Mouse (Mus musculus): Measurements from ENCODE around the gene Pou2f3.

Pou2f3 gene

DNA sequence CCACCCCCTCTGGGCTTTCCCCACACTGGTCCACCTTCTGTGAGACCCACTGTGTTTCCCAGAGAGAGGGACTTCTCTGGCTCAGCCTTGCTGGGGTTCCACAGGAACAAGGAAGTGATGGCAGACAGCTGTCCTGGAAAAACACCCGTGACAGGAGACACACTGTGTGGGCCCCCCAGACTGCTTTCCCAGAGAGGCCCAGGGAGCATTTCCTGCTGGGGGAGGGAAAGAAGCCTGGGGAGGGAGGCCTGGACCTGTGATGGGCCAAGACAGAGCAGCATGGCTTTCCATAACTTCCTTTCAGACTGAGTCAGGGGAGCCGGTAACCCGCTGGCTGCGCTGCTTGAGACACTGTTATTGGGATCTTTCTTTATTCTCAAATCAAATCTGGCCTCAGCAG, 20.7 kb upstream of the Pou2f3 start:
- no peak for DNase-seq

- DNase-seq = no peak
Observed at GRCm38 (mm10) chr9:43229962-43230361, 19.8 kb upstream of the Pou2f3 start.

- no peak for DNase-seq
Observed at GRCm38 (mm10) chr9:43229398-43229895, 19.3 kb upstream of the Pou2f3 start.

DNA sequence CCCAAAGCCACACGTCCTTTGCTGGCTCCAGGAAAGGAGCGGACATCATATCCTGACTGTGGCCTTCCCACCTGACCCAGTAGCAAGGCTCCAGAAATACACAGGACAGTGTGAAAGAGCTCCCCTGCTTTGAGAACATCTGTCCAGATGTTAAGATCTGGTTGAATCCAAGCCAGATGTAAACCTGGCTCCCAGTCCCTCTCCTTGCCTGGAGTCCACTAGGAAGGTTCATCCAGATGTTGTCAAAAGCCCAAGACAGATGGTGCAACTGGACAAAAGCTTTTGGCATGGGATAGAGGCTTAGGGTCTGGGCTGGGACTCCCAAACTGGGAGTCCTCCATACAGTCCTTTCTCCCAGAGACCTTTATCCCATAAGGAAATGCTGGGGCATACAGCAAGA, 18.6 kb upstream of the Pou2f3 start:
- DNase-seq = no peak

GRCm38 (mm10) chr9:43227626-43228025, 17.5 kb upstream of the Pou2f3 start:
- no peak for DNase-seq

DNA sequence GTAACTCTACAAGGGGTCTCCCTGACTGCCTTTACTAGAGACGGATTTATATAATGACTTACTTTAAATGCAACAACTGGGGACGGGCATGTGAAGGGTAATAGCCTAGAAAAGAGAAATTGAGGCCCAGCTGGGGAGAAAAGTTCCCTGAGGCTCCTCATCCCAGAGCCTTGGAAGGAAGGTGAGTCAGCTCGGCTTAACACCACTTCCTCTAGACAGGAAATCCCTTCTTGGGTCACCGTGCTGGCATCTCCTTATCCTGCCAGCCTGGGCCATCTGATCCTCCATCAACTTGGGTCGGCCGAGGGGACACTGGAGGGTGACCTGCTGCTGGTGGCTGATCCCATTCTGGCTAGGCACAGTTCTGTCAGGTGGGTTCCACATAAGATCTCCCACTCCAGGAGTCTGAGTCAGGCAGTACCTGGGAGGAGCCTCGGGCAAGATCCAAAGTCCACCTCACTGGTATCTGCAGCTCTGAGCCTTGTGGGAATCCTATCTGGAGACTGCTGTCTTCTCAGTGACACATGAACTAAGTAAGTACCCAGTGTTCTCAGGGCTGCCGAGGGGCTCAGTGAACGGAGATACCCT, 16.5 kb upstream of the Pou2f3 start:
- DNase-seq = no peak

- DNase-seq = no peak
Observed at GRCm38 (mm10) chr9:43225481-43225880, 15.3 kb upstream of the Pou2f3 start.

DNA sequence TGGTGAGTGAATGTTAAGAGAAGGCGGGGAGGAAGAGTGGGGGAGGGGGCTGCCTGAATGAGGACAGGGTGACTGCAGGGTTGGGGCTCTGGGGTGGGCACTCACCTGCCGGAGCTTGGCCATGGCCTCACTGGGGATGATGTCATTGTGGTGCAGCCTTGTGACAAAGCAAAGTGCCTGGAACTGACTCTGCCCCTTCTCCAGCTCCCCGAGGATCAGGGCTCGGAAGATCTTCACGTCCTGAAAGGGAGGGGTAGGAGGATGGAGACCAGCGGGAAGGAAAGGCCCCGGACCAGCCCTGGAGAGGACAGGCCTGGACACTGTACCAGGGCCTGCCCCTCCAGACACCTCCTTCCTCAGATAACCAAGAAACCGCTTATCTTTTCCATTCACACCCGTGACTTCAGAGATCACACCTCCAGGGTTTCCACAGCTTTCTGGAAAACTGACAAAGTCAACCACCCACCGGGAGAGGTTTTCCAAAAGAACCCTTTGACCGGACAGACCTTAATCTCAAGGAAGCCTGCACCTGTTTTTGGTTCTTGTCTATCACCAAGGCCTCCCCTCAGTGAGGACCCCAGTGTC, 14.7 kb upstream of the Pou2f3 start:
- DNase-seq = no peak

GRCm38 (mm10) chr9:43222429-43222715, 12.2 kb upstream of the Pou2f3 start:
- DNase-seq = no peak

DNA sequence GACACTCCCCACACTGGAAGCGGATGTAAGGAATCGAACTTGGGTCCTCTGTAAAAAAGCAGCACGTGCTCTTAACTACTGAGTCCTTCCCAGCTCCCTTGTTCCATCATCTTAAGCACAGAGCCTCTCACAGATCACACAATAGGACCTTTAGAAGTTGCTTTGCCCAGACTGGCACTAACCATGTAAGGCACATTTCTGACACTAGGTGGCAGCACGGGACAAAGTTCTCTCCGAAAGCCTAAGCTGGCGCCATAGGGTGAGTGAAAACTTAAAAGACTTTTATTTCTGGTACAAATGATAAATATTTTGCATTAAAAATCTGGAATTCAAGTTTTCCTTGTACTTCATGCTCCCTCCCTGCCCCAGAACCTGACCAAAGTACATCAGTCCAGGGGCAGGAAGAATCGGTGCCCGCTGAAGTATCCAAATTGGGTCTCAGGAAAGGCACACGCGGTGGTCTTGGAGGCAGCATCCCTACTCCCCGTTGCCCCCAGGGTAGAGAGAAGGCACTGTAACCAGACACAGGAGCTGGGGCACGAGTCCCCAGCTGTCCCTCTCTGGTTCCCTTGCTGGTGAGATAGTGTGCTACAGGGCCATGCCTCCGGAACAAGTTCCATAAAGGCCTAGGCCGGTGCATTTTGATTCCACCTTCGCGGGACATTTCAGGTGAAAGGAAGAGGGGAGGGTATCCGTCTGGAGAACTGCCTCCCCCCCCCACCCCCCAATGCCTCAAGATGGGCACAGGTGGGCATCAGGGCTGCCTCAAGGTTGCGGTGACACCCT, 11.7 kb upstream of the Pou2f3 start:
- DNase-seq = peak; percentile 76

- no peak for DNase-seq
Observed at GRCm38 (mm10) chr9:43210771-43211450, 742 bp upstream of the Pou2f3 start.

DNA sequence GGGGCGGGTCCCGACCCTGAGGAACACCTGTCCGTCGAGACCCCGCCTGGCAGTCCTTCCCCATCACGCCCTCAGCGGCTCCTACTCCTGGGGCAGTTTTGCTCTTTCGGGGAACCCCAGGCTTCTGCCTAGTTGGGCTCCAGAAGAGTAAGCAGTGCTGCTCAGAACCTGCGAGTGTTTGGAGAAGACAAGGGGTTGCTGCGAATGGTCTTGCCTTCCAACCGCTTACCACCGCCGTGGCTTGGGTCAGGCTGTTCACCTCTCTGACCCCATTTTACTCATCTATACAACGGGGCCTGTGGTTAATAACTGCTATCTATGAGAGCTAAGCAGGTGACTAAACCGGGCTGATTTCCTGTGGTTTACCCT, 4.2 kb downstream of the Pou2f3 start:
- DNase-seq = no peak

DNA sequence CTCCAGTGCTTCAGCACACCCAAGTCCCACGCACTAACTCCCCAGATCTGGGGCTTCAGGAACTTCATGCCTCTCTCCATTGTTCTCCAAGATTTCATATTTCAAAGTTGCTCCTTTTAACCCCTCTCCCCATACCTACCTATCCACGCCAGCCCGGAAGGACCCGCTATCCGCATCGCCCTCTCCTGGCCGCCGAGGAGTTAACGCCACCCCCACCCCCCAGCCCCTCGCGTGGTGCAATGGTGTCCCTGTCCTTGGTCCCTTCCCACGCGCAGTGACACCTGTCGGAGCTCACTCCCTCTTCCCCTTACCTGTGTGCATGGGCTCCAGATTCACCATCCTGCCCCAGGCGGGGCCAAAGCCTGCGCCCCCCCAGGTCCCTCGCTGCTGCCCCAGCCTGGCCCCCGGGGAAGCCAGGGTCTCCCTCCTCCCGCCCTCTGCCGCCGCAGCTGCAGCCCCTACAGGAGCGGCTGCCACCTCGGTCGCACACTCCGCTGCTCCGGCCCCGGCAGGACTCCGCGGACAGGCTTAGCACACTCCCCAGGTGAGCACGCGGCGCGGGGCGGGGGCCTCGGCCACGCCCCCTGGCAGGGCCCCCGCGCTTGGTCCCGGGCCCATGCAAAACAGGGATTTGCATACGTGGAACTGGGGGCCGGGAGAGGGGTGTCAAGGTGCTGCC, 4.7 kb downstream of the Pou2f3 start:
- DNase-seq = no peak

- DNase-seq = no peak
Observed at GRCm38 (mm10) chr9:43200212-43200611, 10.0 kb downstream of the Pou2f3 start.

DNA sequence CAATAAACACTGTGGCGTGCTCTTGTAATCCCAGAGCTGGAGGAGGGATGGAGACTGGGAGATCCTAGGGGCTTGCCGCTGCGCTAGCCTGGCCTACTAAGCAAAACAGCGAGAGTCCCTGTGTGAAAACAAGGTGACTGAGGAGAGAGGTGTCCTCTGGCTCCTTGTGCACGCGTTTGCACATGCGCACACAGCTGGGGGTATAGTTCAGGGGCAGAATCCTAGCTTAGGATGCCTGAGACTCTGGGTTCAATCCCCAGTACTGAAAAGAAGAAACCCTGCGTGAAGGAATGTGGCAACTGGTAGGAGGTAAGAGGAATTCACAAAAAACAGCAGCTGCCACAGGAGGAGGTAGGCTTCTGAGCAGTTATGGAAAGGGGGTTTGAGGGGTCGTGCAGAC, 16.2 kb downstream of the Pou2f3 start:
- DNase-seq = no peak

DNA sequence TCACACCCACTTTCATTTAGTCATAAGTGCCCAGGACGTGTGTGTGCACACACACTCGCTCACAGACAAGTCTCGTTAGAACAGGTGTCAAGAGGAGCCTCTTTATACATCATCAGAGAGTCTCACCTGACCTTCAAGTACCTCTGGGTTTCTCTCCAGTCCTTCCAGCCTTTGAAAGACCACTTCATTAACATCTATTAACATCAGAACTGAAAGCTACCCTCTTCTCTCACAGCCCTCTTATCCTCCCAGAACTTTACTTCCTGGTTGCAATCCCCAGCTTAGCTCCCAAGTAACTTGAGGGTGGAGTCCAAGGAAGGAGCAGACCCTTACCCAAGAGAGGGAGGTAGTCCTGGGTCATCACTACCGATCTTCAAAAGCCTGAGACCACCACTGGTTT, 18.6 kb downstream of the Pou2f3 start:
- no peak for DNase-seq

DNA sequence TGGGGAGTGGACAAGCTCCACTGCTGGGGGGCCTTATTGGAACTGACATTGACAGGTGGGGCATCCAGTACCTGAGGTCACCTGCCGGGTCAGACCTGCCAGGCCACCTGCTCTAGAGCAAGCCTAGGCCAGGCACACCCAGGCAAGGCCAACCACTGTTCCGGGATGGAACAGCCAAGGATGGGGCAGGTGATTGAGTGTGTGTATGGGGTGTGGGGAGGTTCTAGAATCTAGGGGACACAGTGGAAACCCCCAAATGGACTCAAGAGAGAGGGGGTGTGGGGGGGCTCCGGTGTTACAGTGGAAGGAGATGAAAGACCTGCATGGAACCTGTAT, 21.2 kb downstream of the Pou2f3 start:
- no peak for DNase-seq

DNA sequence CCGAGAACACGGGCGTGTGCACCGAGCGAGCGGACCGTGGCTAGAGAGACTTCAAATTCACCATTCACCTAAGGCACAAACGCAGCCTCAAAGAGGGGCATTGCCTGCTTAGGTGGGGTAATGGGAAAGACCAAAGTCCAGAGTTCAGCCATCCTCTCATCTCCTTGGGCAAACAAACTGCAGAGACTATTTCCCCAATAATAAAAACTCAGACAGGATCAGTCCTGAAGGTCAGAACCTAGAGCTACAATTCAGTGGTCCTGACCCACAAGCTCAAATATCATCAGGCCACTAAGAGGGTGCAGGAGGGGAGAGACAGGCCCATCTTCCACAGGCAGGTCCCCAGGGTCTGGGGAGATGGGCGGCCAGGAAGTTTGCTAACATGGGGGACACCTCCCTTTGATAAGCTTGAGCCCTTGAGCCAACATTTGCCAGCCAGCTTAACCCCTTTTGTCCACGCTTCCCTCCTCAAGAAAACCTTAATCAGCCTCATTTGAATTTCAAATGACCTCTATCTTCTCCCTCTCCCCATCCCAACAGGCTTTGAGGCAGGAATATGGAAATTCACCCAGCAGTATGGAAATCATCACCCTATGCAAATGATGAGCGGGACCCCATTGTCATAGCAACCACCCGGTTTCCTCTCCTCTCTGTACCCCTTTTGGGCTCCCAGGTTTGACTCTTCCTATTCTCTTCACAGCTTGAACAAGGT, 21.7 kb downstream of the Pou2f3 start:
- DNase-seq = no peak

DNA sequence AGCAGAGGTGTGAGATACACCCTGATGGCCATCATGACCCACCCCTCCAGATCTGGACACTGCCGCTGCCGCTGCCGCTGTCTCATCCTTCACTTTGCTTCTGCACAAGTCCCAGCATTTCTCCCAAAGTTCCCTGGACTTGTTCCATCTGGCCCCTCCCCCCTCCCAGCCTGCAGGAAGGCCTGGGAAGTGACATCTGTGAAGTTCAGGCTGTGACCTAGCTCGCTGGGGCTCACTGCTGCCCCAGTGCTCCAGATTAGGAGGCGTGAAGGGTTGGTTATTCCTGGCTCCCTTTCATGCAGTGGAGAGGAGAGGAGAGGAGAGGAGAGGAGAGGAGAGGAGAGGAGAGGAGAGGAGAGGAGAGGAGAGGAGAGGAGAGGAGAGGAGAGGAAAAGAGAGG, 30.6 kb downstream of the Pou2f3 start:
- DNase-seq = no peak

- DNase-seq = no peak
Observed at GRCm38 (mm10) chr9:43178172-43178571, 32.0 kb downstream of the Pou2f3 start.

DNA sequence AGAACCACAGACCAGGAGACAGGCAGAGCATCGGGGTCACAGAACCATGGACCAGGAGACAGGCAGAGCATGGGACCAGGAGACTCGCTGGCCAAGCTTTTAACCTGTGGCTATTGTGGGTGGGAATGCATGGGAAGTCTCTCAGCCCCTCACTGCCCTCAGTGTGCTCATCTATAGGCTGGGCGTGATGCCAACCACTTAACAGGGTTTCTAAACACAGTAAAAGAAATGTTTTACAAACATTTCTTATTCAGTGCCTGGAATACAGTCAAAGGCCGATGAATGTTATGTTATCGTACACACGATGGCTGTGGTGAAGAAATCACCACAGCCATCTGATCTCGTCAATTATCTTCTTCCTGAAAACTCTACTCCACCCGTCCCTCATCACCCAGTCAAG, 43.1 kb downstream of the Pou2f3 start:
- DNase-seq = no peak

DNA sequence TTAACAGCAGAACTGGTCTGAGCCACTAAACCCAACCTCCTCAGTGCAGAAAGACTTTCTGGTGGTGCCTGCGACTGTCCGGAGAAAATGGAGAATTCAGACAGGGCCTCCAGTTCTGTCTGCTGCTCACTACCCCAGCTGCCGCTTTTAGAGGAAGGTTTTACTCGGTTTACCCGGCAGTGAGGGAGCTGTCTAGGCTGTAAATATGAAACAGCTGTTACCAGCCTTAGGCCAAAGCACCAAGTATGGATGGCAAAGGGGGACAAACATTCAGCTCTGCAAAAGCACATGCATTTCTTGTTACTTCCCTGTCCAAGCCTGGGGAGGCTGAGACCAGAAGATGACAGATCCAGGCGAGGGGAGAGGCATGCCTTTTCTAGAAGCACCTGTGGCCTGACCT, 43.8 kb downstream of the Pou2f3 start:
- no peak for DNase-seq

- no peak for DNase-seq
Observed at GRCm38 (mm10) chr9:43155960-43156359, 54.2 kb downstream of the Pou2f3 start.
